Mouse (Mus musculus) C2C12 (cell line): ENCODE results near the gene Csgalnact2.

Experiments
- CTCF ChIP-seq: IDR thresholded peaks from one replicate; pipeline ENCODE4 v1.5.1; 2011; ENCODE audit not compliant: control insufficient read depth, insufficient read depth, insufficient read length
- MAX ChIP-seq: IDR thresholded peaks from one replicate; pipeline ENCODE4 v1.6.1; 2011; ENCODE audit warnings: mild to moderate bottlenecking, control low read depth
- MYOD1 ChIP-seq: IDR thresholded peaks from one replicate; pipeline ENCODE4 v1.6.1; 2011; ENCODE audit warnings: low read depth; ENCODE audit not compliant: control insufficient read depth, insufficient read length
- USF1 ChIP-seq: IDR thresholded peaks from one replicate; pipeline ENCODE4 v1.6.1; 2011; ENCODE audit warnings: low read depth, mild to moderate bottlenecking, control low read depth, moderate library complexity

- TF ChIP-seq USF1 (no peak), MAX (no peak), CTCF (no peak), MYOD1 (no peak)
Measured at GRCm38 (mm10) chr6:118080711-118081110, 58.2 kb downstream of the Csgalnact2 start.
